Mouse (Mus musculus): ENCODE measurements around the gene Olfr220. TPM values are rescaled to one million over a fixed set of nuclear protein-coding genes. Genes with fewer than 3 reads are reported as not detected.

Gene Olfr220
- polyA plus RNA-seq (2012) = not detected in 2 replicates

DNA sequence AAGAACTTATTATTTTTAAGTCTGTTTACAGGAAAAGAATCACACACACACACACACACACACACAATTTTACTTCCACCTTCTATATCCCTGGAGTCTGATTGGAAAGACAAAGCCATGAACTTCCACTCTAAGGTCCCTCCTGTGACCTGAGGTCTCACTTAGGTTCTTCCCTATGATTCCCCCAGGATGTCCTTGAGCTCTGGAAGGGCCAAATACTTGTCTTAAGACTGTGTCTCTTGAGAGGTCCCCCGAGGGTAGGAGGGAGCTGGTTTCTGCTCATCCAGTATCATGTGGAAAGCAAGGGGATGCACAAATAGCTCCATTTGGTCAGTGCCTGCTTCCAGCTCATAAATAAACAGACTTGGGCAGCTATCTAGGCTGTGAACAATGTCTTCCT is at the start of gene Olfr220:
Olfr220 (plus strand) TSS at position 301 of the 400 bp plus-strand sequence.

DNA sequence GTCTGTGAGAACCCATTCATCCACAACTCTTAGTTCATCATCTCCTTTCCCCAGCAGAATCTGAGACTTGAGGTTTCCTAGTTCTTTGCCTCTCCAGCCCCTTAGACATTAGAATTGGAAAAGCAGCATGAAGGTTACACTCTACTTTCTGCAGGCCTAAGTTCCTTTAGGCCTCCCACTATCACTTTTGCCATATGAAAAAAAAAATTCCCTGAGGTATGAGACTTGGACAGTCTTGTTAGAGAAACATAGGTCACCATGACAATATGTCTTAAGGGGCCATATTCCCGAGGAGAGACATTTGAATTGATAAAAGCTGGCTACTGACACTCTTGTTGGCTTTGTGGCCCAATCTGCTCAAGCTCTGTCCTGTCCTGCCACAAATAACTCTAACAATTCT is 18.1 kb upstream of the Olfr220 start, which contains the start of gene Olfr414:
Olfr414 (plus strand) TSS at position 301 of the 400 bp plus-strand sequence.

Other genes with a start within 250 kb of the Olfr220 start
- gene Olfr419, start 190.0 kb upstream of the Olfr220 start, polyA plus RNA-seq (2012) = not detected in 2 replicates
- not detected in 2 replicates for gene Mptx1, start 111.6 kb upstream of the Olfr220 start, polyA plus RNA-seq (2012)
- gene Olfr417, start 77.0 kb upstream of the Olfr220 start, polyA plus RNA-seq (2012) = 0.02 TPM in 1 of 2 replicates, not detected in the other
- not detected in 2 replicates for gene Olfr248, start 51.0 kb upstream of the Olfr220 start, polyA plus RNA-seq (2012)
- not detected in 2 replicates for gene Olfr414, start 18.0 kb upstream of the Olfr220 start, polyA plus RNA-seq (2012)
- gene Fmn2, start 59.7 kb downstream of the Olfr220 start, polyA plus RNA-seq (2012) = 0.28 and 0.34 TPM in 2 replicates

Data from megakaryocyte-erythroid progenitor cell, adult 5 weeks (primary cell).